Mouse (Mus musculus): ENCODE data around the gene Mymx. TPM values are rescaled to one million over a fixed set of nuclear protein-coding genes. Genes with fewer than 3 reads are reported as not detected.
"Not testable (repeated sequence)": the region's sequence is repeated elsewhere in the genome, so short reads cannot be mapped to it uniquely, and the experiment has no call there.

Gene Mymx
- total RNA-seq (2021), result 1 to 10 TPM in 1 of 2 experiments, under 1 TPM in 1; 0.33 to 1.2 TPM
- long read RNA-seq, experiment 1, partial matches to known transcripts, result 0 of 1 reads
- long read RNA-seq, experiment 1, other reads (novel, unspliced or antisense), result 0 of 1 reads
- long read RNA-seq, experiment 2, result 0 reads

DNA sequence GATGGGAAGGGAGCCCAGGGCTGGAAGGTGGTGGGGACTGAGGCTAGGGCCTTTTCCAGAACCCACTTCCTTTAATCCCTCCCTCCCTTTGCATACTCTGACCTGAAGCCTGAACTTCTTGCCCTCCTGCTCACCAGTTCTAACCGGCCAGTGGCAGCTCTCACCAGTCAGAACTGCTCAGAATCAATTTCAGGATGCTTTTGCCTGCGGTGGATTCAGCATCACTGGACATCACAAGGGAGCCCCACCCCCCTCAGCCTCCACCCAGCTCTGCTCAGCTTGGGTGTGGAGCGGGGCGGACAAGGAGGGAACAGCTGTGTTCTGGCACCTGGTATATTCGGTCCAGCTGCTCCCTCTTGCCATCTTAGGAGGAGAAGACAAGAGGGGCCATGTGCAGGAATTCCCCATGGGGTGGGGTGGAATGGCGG, at the start of gene Mymx:
Gene Mymx (minus strand): TSS at position 226 of the 428 bp plus-strand sequence.
- intact Hi-C loops (cut with DNase I), result no loop called here
- no peak for DNase-seq

DNA sequence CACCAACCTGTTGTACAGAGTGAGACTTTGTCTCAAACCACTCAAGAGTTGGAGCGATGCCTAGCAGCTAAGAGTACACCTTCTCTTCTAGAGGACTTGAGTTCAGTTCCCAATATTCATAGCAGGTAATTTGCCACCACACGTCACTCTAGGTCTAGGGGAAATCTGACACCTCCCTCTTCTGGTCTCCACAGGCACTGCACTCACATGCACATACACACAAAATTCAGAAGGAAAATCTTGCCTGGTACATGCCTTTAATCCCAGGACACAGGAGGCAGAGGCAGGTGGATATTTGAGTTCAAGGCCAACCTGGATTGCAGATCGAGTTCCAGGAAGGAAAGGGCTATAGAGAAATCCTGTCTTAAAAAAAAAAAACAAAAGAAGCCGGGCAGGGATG, 42.3 kb upstream of the Mymx start:
- intact Hi-C loops (cut with DNase I), result loop anchor here (5.0 kb wide), 1 partner anchor 127 kb away; no protein-coding TSS in a partner anchor
- no peak for DNase-seq

DNA sequence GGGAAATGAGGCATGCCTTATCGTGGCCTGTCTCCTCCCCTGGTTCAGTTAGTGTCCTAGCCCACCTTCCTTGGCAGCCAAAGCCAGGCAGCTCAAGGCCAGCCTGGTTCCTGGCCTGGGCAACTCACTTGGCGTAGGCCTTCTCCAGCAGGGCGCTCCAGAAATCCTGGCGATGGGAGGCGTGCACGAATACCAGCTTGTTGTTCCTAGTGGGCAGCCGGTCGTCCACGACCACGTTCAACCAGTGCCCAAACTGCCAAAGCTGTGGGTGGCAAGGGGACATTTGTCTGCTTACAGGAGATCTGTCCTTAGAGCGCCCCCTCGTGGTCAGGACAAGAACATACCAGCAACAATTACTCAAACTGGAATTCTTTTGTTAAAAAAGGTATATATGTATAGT, 40.8 kb upstream of the Mymx start:
- DNase-seq, result peak; percentile 43 to 59
- intact Hi-C loops (cut with DNase I), result loop anchor here (2.0 to 5.0 kb wide), 2 partner anchors 60 to 125 kb away; no protein-coding TSS in a partner anchor

DNA sequence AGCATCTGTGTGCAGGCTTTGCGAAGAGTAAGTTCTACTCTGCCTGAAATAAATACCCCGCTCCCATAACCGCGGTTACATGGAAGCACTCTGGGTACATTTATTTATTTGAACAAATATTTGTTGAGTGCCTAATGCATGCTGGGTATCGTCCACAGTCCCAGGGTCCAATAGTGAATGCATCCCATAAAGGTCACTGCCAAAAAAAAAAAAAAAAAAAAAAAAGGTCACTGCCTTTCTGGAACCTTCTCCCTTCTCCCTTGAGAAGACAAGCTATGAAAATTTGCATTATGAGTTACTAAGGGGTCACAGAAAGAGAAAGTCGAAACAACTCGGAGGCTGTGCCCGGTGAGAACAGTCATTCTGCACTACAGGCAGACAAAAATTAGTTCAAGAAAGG, 40.1 kb upstream of the Mymx start:
- no peak for DNase-seq
- intact Hi-C loops (cut with DNase I), result loop anchor here (2.0 to 5.0 kb wide), 2 partner anchors 59 to 125 kb away; no protein-coding TSS in a partner anchor

DNA sequence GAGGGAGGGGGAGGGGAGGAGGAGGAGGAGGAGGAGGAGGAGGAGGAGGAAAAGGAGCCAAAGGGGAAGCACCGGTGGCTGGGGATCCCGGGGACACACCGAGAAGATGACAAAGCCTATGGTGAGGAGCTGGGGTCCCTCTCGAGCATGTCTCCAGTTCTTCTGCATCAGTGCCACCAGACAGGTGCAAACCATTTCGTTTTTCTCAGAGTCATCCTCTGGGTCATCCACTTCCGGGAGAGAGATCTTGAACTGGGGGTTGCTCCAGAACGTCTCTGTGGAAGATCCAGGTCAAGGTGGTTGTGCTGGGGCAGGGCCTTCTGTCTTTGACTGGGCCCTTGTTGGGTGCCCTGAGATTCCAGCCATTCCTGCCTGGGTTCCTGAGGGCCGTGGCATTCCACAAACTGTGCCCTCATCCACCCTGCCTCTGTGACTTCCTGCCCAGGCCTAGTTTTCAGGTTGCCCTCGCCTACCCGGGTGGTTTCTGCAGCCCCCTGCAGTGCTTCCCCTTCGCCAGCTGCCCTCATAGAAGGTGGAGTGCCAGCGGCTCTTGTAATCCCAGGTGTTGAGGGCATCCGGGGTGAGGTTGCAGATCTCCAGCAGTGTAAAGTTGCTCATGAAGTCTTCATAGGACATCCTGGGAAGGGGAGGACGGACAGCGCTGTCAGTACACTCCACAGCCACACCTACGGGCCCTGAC, 36.8 kb upstream of the Mymx start:
- DNase-seq, result no peak
- intact Hi-C loops (cut with DNase I), result no loop called here

DNA sequence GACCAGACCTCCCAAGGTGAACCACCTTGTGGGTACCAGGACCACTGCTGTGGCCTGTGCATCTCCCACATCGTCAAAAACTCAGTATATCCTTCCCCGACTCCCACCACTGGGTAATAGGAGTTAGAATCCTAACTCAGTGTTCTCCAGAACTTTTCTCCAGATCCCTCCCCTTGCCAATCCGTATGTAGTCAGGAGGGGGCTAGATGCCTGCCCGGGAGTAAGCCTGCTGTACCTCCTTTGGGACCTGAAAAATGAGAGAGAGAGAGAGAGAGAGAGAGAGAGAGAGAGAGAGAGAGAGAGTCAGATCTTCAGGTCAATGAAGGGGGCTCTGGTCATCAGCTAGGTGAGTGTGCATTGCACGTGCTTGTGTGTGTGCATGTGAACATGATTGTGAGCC, 32.1 kb upstream of the Mymx start:
- DNase-seq, result no peak
- intact Hi-C loops (cut with DNase I), result no loop called here

DNA sequence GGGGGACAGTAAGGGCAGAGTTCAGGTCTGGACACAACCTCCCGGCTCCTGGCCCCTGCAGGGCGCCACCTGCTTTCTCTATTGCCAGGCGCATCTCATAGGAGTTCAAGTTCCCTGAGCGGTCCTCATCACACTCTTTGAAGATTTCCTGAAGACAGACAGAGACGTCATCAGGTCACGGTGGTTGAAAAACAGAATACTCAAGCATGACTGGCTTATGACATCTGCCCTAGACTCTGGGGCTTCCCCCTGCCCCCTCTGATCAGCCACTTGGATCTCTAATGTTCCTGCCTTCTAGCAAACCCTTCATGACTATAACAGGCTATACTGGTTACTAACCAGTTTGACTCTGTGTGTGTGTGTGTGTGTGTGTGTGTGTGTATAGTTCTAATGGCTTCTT, 30.0 kb upstream of the Mymx start:
- intact Hi-C loops (cut with DNase I), result no loop called here
- no peak for DNase-seq

DNA sequence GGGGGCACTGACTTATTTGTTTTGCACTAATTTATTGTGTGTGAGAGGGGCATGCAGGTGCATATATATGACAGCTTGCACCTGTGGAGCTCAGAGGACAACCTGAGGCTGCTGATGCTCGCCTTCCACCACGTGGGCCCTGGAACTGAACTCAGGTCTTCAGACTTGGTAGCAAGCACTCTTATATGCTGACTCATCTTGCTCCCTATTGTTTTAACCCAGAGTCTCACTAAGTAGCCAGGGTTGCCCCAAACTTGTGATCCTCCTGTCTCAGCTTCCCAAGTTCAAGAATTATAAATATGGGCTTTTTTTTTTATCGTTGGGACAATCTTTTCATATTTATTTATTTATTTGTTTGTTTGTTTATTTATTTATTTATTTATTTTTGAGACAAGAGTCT, 29.1 kb upstream of the Mymx start:
- intact Hi-C loops (cut with DNase I), result no loop called here
- no peak for DNase-seq

DNA sequence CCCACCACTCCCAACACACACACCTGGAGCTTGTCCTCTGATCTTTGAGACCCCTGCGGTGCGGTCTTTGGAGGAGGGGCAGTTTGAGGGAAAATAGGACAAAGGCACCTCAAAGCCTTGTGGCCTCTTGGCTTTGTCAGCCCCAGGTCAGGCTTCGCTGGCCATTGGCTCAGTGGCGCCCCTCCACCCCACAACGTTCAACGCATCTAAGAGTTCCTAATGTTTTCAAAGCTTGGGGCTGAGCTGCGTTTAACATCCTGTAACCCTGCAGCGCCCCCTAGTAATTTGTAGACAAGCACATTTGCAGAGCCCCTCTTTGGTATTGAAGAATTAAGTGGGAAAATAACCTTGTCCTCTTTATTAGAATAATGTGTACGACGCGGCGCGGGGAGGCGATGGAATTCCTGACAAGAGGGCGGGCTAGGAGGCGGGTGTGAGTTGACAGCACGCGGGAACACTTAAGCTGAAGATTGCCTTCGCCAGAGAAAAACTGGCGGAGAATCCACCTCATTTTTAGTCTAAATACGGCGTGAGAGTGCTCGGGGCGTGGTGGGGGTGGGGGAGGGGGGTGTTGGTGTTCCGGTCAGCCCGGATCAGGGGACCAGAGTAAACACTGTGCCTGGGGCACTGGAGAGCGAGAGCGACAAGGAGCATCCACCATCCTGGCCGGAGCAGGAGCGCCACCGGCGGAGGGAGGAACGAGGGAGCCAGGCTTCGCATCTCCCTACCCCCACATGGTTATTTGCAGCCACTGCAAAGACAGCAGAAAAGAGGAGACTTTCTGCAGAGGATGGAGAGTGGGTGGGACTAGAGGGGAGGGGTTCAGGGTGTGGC, 28.2 kb upstream of the Mymx start:
- peak; percentile 54 to 57 for DNase-seq
- intact Hi-C loops (cut with DNase I), result loop anchor here (1.0 kb wide), 1 partner anchor 45 kb away; no protein-coding TSS in a partner anchor

DNA sequence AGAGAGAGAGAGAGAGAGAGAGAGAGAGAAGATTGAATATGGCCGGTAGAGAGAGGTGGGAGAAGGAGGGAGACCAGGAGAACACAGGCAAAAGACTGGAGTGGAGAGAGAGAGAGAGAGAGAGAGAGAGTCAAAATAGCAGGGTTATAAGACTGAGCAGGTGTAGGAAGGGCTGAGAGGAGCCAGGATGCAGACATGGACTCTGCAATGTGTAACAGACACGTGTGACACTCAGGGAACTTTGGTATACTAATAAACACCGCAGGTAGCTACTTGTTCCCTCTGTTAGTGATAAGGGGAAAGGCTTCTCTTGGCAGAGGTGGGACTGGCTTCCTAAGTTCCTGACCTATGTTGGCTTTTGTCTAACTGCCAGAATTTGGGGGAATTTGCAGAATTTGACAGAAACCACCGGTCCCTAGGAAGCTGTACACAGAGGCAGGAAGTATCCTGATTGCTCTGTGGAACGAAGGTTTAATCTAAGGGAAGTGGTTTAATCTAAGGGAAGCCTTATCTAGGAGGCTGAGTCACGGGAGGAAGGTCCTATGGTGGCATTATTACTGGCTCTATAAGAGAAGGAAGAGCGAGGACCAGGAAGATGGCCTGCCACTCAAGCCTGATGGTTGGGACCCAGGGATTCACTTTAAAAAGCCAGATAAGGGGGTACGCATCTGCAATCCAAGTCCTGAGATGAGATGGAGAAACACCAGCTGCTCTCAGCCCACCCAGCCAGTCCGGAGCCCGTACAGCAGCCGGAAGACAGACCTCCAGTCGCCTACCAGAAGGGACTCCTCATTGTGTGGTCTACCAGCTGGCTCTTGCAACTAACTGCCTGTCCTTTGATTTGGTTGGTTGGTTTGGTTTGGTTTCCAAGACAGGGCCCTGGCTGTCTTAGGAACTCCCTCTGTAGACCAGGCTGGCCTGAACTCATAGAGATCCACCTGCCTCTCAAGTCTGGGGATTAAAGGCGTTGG, 27.3 kb upstream of the Mymx start:
- intact Hi-C loops (cut with DNase I), result loop anchor here (1.0 kb wide), 1 partner anchor 44 kb away; no protein-coding TSS in a partner anchor
- no peak for DNase-seq

DNA sequence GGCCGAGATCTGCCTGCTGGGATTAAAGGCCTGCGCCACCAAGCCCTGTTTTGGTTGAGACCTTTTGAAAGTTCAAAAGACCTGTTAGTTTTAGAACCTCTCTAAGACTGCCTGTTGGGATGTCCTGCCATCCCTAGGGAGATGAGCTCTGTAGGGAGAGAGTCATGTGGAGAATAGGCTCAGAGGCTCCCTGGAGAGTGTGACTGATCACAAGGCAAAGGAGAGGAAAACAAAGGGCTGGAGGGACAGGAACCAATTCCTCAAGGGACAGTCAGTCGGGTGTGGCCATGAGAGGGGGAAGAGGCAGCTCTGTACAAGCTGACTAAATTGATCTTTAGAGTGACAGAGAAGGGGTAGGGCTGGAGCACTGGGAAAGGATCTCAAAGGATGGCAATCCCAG, 26.3 kb upstream of the Mymx start:
- DNase-seq, result no peak
- intact Hi-C loops (cut with DNase I), result no loop called here

DNA sequence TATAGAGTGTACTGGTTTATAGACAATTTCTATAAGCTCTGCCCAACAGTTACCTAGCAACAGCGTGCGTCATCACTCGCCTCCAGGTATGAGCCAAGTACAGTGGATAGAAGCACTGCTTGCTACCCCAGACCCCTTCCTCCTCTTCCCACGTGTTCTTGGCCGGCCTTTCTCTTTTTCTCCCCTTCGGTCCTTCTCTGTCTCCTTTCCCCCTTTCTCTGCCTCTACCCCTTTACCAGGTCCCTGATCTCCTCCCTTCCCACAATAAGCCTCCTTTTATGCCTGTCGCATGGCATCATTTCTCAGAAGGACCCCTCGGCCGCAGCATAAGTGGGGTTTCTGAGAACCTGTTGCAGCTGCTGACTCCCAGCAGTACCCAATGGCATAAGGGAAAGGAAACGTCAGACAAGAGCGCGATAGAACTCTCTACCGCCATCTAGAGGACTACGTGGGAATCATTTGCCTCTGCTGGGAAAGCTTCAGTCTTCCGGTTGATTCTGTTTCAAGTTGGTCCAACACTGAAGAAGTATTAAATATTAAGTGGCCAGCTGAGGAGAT, 24.8 kb upstream of the Mymx start:
- intact Hi-C loops (cut with DNase I), result no loop called here
- peak in 1 of 2 experiments; percentile 68 for DNase-seq

DNA sequence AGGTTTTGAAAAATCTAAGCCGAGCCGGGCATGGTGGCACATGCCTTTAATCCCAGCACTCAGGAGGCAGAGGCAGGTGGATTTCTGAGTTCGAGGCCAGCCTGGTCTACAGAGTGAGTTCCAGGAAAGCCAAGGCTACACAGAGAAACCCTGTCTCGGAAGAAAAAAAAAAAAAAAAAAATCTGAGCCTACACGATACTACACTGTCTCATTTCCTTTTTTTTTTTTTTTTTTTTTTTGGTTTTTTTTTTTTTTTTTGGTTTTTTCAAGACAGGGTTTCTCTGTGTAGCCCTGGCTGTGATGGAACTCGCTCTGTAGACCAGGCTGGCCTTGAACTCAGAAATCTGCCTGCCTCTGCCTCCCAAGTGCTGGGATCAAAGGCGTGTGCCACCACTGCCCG, 21.5 kb upstream of the Mymx start:
- intact Hi-C loops (cut with DNase I); DNase-seq: not testable (repeated sequence)

DNA sequence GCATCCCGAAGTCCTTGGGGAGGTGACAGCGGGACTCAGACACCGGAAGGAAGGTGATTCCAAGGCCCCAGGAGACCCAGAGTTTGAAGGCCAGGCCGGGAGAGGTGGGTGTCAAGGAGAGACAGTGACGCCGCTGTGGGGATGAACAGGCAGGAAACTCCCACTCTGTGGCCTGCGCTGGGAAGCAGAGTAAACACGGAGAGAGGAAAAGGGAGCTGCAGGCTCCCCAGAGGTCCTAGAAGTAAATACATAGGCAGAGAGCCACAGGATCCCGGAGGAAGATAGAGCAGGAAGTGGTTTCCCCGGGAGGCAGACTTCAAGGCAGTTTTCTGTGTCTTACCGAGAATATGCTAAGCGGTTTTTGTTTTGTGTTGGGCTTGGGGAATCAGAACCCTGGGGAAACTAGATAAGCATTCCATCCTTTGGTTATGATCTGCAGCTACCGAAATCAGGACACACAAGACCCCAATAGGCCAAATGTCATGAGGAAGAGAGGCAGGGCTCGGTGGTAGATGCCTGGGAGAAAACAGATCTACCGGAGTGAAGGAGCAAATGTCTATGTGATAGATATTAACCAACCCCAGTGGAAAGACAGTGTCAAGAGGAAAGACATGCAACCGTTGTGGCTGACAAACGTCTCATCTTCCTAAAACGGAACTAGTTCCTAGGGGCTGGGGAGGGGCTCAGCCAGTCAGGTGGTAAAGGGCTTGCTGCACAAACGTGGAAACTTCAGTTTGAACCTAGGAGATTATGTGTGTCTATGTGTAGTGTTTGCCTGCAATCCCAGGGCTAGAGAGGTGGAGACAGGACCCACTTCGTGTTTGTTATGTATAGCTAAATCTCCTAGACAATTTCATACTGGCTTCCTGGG, 17.7 kb upstream of the Mymx start:
- no peak for DNase-seq
- intact Hi-C loops (cut with DNase I), result no loop called here

DNA sequence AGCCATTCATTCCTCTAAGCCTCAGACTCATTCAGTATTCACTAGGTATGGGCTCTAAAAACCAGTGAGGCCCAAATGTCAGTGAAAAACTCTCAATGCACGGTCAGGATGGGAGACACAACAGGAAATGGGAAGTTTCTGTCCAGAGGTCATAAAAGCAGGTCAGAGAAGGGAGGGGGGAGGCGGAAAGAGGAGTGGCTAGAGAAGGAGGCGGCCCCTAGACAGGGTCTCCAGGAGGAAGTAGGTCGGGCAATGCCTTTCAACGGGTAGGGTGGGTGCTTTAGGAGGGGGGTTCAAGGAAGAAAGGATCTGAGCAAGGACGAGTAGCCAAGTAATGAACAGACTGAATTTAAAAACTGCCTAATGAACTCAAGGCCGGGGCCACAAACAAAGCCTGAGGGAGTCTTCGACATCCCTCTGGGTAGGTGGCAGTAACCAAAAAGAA, 17.1 kb upstream of the Mymx start:
- intact Hi-C loops (cut with DNase I), result no loop called here
- DNase-seq, result peak in 1 of 2 experiments; percentile 39

DNA sequence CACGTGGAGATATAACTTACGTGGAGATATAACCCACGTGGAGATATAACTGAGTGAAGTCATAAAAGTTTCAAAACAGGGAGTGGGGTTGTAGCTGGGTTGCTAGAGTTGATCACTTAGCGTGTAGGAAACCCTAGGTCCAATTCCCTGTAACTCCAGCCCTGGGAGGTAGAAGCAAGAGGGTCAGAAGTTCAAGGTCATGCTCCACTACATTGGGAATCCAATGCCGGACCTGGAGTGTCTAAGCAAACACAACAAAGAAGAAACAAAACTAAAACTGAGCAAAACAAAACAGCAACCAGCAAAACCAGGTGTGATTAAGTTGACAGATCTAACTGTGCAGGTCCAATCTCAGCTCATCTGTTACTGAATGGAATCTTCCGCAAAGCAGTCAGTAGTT, 15.8 kb upstream of the Mymx start:
- intact Hi-C loops (cut with DNase I), result no loop called here
- DNase-seq, result no peak

DNA sequence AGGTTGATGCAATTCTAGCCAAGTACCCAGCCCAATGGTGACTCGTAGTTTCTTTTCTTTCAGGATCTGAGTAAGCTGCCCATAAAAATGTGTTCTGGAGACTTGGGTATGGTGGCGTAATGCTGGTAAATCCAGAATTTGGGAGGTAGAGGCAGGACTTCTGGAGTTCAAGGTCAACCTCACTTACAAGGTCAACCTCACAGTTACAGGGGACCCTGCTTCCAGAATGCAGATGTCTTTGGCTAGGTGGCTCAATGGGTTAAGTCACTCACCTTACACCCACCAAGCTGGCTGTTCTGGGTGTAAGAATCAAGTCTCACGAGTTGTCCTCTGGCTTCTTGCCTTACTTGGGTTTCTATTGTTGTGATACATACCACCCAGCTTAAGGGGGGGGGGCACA, 14.8 kb upstream of the Mymx start:
- DNase-seq, result no peak
- intact Hi-C loops (cut with DNase I), result no loop called here

DNA sequence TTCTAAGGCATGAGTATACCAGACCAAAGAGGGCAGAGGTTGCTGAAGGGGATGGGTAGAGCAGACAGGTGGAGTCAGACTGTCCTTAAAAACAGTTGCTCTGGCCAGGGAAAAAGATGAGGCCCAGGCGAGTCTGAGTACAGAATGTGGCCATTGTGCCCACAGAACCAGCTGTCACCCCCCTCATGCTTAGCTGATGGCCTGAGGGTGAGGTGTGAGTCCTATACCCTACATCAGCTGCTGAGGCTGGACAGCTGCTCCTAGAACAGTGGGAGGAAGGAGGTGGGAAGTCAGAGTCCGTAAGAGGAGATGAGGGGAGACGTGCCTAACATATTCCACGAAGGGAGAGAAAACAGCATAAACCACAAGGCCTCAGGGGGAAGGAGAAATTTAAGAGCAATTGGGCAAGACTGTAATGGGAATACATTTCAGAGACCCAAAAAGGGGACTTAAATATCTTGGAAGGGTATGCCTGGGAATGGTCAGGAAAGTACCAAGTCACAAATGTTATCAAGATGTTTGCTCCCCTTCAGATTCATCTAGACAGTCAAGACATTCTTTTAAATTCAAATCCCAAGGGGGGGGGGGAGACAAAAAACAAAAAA, 14.2 kb upstream of the Mymx start:
- no peak for DNase-seq
- intact Hi-C loops (cut with DNase I), result no loop called here

Measured in gastrocnemius, postnatal 36 days (tissue).